Mouse (Mus musculus): ENCODE data around the gene Slc39a11. TPM values are rescaled to one million over a fixed set of nuclear protein-coding genes. Genes with fewer than 3 reads are reported as not detected.

Slc39a11 gene
- polyA plus RNA-seq, 1 experiment from 2014 or later = 26.2 TPM

DNA sequence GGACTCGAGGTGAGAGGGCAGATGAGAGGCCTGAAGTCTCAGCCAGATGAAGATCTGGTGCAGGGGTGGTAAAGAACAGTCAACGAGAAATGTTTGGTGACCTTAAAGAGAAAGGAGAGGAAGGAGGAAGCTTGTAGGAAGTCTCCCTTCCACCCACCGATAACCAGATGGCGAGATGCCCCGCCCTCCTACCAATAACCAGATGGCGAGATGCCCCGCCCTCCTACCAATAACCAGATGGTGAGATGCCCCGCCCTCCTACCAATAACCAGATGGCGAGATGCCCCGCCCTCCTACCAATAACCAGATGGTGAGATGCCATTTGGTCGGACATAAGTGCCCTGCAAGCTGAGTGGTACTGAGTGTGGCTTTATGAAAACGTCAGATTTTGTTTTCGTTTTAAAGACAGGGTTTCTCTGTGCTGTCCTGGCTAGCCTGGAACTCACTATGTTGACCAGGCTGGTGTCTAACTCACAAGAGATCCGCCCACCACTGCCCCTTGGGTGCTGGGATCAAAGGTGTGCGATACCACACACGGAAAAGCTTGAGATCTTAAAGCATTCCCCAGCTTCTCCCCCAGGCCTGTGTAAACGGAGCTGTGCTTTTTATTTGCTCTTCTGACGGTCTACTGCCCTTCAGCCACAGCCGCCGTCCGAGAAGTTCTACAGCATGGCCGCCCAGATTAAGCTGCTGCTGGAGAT, 1.5 kb upstream of the Slc39a11 start:
- no peak overlapping the region for H3K9ac ChIP-seq (ENCODE audit: low read length)
- H3K36me3 ChIP-seq (ENCODE audit: control insufficient read depth, insufficient read depth, low read length) = peaks cover 37% of the 10 kb centered on the region
- H3K27ac ChIP-seq (ENCODE audit: low read length) = no peak overlapping the region
- H3K4me3 ChIP-seq (ENCODE audit: low read length) = no peak overlapping the region
- H3K27me3 ChIP-seq (ENCODE audit: control insufficient read depth, insufficient read depth, low read depth, low read length) = no peaks in the 10 kb centered on the region
- 54% methylated on average over 22 of the region's 22 CpGs for WGBS
- H3K4me2 ChIP-seq (ENCODE audit: low read depth, low read length) = no peak overlapping the region
- peaks cover 16% of the 10 kb centered on the region for H3K4me1 ChIP-seq (replicated peaks; ENCODE audit: control insufficient read depth, insufficient read depth, low read length)
- no peak for ATAC-seq (ENCODE audit: low read depth)
- H3K9me3 ChIP-seq (ENCODE audit: control insufficient read depth, low read length) = no peaks in the 10 kb centered on the region

DNA sequence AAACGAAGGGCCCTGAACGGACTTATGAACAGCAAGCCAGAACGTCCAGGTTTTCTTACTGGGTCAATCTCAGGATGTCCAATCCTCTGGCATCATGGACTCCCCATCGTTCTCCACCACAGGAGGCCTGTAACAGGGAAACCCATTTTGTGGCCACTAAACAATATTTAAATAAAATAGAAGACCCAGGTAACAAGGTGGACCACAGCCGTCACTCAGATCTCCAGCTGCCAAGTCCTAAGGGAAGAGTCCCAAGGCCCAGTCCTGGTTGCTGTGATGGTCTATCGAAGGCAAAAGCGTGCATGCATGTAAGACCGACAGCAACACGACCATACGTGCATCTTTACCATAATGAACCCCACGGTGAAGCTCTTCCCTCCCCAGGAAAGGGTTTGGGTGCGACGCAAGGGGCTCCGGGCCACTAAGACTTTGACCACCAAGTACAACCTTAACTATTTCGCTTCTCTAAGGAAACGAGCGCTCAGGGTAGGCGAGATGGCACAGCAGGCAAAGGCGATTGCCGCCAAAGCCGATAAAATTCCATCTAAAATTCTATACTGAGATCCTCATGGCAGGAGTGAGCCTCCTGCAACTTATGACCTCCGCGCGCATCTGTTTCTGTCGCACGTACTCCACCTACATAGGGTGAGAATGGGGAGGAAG, 1.1 kb downstream of the Slc39a11 start, which contains the start of gene Cog1:
Gene Cog1 (plus strand): TSS at position 480 of the 663 bp plus-strand sequence.
- Histone ChIP-seq H3K9ac (ENCODE audit: low read length) (peak within 1 kb of the TSS; percentile 96), H3K27ac (ENCODE audit: low read length) (peak within 1 kb of the TSS; percentile 86), H3K36me3 (ENCODE audit: control insufficient read depth, insufficient read depth, low read length) (peaks cover 15% of the 10 kb centered on the region), H3K9me3 (ENCODE audit: control insufficient read depth, low read length) (peaks cover 5% of the 10 kb centered on the region; the same call in 1 of the 2 replicates), H3K4me1 (replicated peaks; ENCODE audit: control insufficient read depth, insufficient read depth, low read length) (peaks cover 16% of the 10 kb centered on the region), H3K4me2 (ENCODE audit: low read depth, low read length) (peak within 1 kb of the TSS; percentile 67), H3K27me3 (ENCODE audit: control insufficient read depth, insufficient read depth, low read depth, low read length) (no peaks in the 10 kb centered on the region), H3K4me3 (ENCODE audit: low read length) (peak within 1 kb of the TSS; percentile 88)
- 41% methylated on average over 26 of the region's 26 CpGs for WGBS
- no peak for ATAC-seq (ENCODE audit: low read depth)

DNA sequence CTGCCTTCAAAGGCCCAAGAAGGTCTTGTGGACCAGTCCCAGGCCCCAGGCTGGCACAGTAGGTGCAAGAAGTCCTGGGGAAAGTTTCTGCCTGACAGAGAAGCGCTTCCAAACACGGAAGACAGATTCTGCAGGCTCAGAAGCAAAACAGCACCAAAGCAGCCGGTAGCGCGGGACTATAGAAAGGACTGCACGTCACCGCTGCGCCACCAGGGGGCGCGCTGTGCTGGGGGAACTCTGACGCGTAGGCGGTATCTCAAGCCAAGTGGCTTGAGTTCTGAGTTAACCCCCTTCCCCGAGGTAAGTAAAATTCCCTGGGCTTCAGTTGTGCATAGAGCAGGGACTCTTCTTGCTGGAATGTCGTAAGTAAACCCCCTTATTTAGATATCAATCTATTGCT, 1.7 kb downstream of the Slc39a11 start:
- Histone ChIP-seq H3K27ac (ENCODE audit: low read length) (no peak overlapping the region), H3K4me1 (replicated peaks; ENCODE audit: control insufficient read depth, insufficient read depth, low read length) (peaks cover 16% of the 10 kb centered on the region), H3K9ac (ENCODE audit: low read length) (peak overlapping the region; percentile 53; the same call in 1 of the 2 replicates), H3K4me3 (ENCODE audit: low read length) (no peak overlapping the region), H3K4me2 (ENCODE audit: low read depth, low read length) (0 out of 2 replicates have a peak overlapping the region, but pooled peaks have one; percentile 18), H3K9me3 (ENCODE audit: control insufficient read depth, low read length) (peaks cover 5% of the 10 kb centered on the region; the same call in 1 of the 2 replicates), H3K36me3 (ENCODE audit: control insufficient read depth, insufficient read depth, low read length) (peaks cover 8% of the 10 kb centered on the region), H3K27me3 (ENCODE audit: control insufficient read depth, insufficient read depth, low read depth, low read length) (no peaks in the 10 kb centered on the region)
- 3% methylated on average over 15 of the region's 15 CpGs for WGBS
- ATAC-seq (ENCODE audit: low read depth) = no peak; the same call in 1 of the 2 replicates

DNA sequence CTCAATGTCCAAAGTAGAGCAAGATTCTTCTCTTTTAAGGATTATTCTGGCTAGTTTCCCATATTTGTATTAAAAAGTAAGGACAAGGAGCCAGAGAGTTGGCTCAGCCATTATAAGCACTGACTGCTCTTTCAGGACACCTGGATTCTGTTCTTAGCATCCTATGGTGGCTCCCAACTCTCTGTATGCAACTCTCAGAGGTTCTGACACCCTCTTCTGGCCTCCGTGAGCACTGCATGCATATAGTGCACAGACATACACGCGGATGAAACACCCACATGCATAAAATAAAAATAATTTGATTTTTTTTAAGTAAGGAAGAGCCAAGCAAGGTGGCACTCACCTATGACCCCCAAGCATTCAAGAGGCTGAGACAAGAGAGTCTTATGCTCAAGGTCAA, 4.7 kb downstream of the Slc39a11 start:
- H3K9me3 ChIP-seq (ENCODE audit: control insufficient read depth, low read length) = peaks cover 5% of the 10 kb centered on the region; the same call in 1 of the 2 replicates
- no peak overlapping the region for H3K4me2 ChIP-seq (ENCODE audit: low read depth, low read length)
- no peaks in the 10 kb centered on the region for H3K27me3 ChIP-seq (ENCODE audit: control insufficient read depth, insufficient read depth, low read depth, low read length)
- H3K4me3 ChIP-seq (ENCODE audit: low read length) = no peak overlapping the region
- WGBS = 85% methylated on average over 3 of the region's 3 CpGs
- no peaks in the 10 kb centered on the region for H3K36me3 ChIP-seq (ENCODE audit: control insufficient read depth, insufficient read depth, low read length)
- no peak overlapping the region for H3K27ac ChIP-seq (ENCODE audit: low read length)
- H3K9ac ChIP-seq (ENCODE audit: low read length) = no peak overlapping the region
- no peak for ATAC-seq (ENCODE audit: low read depth)
- H3K4me1 ChIP-seq (replicated peaks; ENCODE audit: control insufficient read depth, insufficient read depth, low read length) = peaks cover 8% of the 10 kb centered on the region

DNA sequence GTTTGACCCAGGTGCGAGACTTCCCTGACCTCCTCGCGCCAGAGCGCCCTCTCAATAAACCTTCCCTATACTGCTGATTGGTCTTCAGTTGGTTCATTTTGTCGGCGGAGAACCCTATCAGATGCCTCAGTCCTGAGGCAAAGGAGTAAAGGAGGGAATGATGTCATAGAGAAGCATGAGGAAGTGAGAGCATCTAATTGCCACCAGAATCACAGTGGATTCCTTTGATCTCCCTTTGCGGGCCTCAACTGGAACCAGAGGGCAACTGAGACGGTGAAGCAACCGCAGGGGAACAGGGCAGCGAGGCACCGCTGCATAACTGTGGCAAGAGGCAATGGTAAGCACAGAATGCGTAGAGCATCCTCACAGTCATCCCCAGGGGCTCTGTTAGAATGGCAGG, 11.2 kb downstream of the Slc39a11 start:
- no peaks in the 10 kb centered on the region for H3K4me1 ChIP-seq (replicated peaks; ENCODE audit: control insufficient read depth, insufficient read depth, low read length)
- H3K9ac ChIP-seq (ENCODE audit: low read length) = no peak overlapping the region
- no peak overlapping the region for H3K27ac ChIP-seq (ENCODE audit: low read length)
- no peaks in the 10 kb centered on the region for H3K36me3 ChIP-seq (ENCODE audit: control insufficient read depth, insufficient read depth, low read length)
- no peak overlapping the region for H3K4me3 ChIP-seq (ENCODE audit: low read length)
- ATAC-seq (ENCODE audit: low read depth) = no peak
- H3K9me3 ChIP-seq (ENCODE audit: control insufficient read depth, low read length) = no peaks in the 10 kb centered on the region
- H3K27me3 ChIP-seq (ENCODE audit: control insufficient read depth, insufficient read depth, low read depth, low read length) = no peaks in the 10 kb centered on the region
- H3K4me2 ChIP-seq (ENCODE audit: low read depth, low read length) = no peak overlapping the region
- WGBS = 87% methylated on average over 12 of the region's 12 CpGs

DNA sequence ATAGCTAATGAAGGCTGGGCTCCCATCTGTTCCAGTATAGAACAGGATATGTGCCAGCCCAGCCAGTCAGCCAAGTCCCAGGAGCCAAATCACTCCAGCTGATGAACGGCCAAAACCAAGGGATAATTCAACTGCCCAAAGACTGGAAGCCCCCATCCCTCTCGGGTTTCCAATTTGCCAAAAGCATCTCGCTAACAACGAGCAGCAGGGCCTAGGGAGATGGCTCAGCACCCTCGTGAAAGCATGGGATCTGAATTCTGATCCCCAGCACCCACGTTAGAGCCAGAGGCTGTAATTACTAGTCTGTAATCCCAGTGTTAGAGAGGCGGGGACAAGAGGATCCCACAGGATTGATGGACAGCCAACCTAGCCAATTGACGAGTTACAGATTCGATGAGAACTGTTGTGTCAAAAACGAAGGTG, 15.2 kb downstream of the Slc39a11 start:
- Histone ChIP-seq H3K27me3 (ENCODE audit: control insufficient read depth, insufficient read depth, low read depth, low read length) (no peaks in the 10 kb centered on the region), H3K4me1 (replicated peaks; ENCODE audit: control insufficient read depth, insufficient read depth, low read length) (0 out of 2 replicates have a peak, but pooled peaks cover 3% of the 10 kb centered on the region), H3K9me3 (ENCODE audit: control insufficient read depth, low read length) (no peaks in the 10 kb centered on the region), H3K36me3 (ENCODE audit: control insufficient read depth, insufficient read depth, low read length) (no peaks in the 10 kb centered on the region), H3K9ac (ENCODE audit: low read length) (no peak overlapping the region), H3K4me2 (ENCODE audit: low read depth, low read length) (no peak overlapping the region), H3K4me3 (ENCODE audit: low read length) (no peak overlapping the region), H3K27ac (ENCODE audit: low read length) (no peak overlapping the region)
- ATAC-seq (ENCODE audit: low read depth) = no peak
- 72% methylated on average over 10 of the region's 10 CpGs for WGBS

DNA sequence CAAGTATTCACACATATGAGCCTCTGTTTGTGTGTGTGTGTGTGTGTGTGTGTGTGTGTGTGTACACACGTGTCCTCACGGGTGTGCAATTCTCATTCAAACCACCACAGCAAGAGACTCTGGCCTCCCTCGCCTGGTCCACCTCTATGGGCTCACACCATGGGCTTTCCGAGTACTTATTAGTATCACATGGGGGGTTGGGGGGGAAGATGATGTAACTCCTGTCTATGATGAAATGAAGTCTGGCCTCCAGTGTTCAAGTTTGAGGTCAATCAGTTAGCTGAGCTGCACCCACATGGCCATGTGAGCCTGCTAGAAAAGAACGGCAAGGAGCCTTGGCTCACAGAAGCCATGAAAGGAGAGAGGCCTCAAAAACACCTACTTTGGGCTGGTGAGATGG, 16.5 kb downstream of the Slc39a11 start:
- Histone ChIP-seq H3K27ac (ENCODE audit: low read length) (no peak overlapping the region), H3K4me2 (ENCODE audit: low read depth, low read length) (no peak overlapping the region), H3K27me3 (ENCODE audit: control insufficient read depth, insufficient read depth, low read depth, low read length) (no peaks in the 10 kb centered on the region), H3K4me1 (replicated peaks; ENCODE audit: control insufficient read depth, insufficient read depth, low read length) (0 out of 2 replicates have a peak, but pooled peaks cover 3% of the 10 kb centered on the region), H3K9me3 (ENCODE audit: control insufficient read depth, low read length) (no peaks in the 10 kb centered on the region), H3K36me3 (ENCODE audit: control insufficient read depth, insufficient read depth, low read length) (no peaks in the 10 kb centered on the region), H3K4me3 (ENCODE audit: low read length) (no peak overlapping the region), H3K9ac (ENCODE audit: low read length) (no peak overlapping the region)
- 85% methylated on average over 5 of the region's 5 CpGs for WGBS
- ATAC-seq (ENCODE audit: low read depth) = no peak

DNA sequence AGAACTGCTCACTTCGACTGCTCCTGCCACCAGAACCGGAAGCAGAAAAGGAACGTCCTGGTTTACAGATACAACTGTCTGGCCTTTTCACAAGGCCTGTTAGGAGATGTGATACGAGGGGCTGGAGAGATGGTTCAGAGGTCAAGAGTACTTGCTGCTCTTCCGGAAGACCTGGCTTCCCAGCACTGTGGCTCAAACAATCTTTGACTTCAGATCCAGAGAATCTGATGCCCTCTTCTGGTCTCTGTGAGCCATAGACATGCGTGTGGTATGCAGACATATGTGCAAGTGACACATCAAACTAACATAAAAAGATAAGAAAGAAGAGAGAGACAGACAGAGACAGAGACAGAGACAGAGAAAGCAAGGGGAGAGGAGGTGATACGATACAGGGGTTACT, 17.6 kb downstream of the Slc39a11 start:
- H3K36me3 ChIP-seq (ENCODE audit: control insufficient read depth, insufficient read depth, low read length) = no peaks in the 10 kb centered on the region
- ATAC-seq (ENCODE audit: low read depth) = no peak
- H3K4me3 ChIP-seq (ENCODE audit: low read length) = no peak overlapping the region
- no peaks in the 10 kb centered on the region for H3K27me3 ChIP-seq (ENCODE audit: control insufficient read depth, insufficient read depth, low read depth, low read length)
- 0 out of 2 replicates have a peak, but pooled peaks cover 3% of the 10 kb centered on the region for H3K4me1 ChIP-seq (replicated peaks; ENCODE audit: control insufficient read depth, insufficient read depth, low read length)
- WGBS = 58% methylated on average over 7 of the region's 7 CpGs
- H3K4me2 ChIP-seq (ENCODE audit: low read depth, low read length) = no peak overlapping the region
- H3K9ac ChIP-seq (ENCODE audit: low read length) = no peak overlapping the region
- H3K27ac ChIP-seq (ENCODE audit: low read length) = no peak overlapping the region
- H3K9me3 ChIP-seq (ENCODE audit: control insufficient read depth, low read length) = no peaks in the 10 kb centered on the region

DNA sequence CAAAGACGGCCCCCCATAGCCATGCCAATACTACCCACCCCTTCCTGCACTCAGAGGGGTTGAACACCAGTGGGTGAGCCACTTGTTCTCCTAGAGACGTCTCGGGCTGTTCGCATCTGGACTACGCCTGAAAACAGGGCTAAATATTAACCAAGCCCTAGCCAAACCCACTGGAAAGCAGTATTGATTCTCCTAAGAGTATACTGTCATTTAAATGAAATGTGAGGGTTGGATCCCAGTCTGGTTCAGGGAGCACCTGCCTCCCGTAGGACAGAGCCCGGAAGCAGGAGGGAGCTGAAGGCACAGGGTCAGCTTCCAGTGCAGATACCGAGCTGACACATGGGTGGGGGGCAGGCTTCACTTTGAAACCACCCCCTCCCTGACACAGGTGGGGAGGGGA, 18.0 kb downstream of the Slc39a11 start:
- H3K27ac ChIP-seq (ENCODE audit: low read length) = no peak overlapping the region
- H3K4me1 ChIP-seq (replicated peaks; ENCODE audit: control insufficient read depth, insufficient read depth, low read length) = 0 out of 2 replicates have a peak, but pooled peaks cover 3% of the 10 kb centered on the region
- H3K27me3 ChIP-seq (ENCODE audit: control insufficient read depth, insufficient read depth, low read depth, low read length) = no peaks in the 10 kb centered on the region
- WGBS = 56% methylated on average over 8 of the region's 8 CpGs
- H3K4me3 ChIP-seq (ENCODE audit: low read length) = no peak overlapping the region
- no peaks in the 10 kb centered on the region for H3K36me3 ChIP-seq (ENCODE audit: control insufficient read depth, insufficient read depth, low read length)
- no peak for ATAC-seq (ENCODE audit: low read depth)
- no peak overlapping the region for H3K4me2 ChIP-seq (ENCODE audit: low read depth, low read length)
- no peak overlapping the region for H3K9ac ChIP-seq (ENCODE audit: low read length)
- H3K9me3 ChIP-seq (ENCODE audit: control insufficient read depth, low read length) = no peaks in the 10 kb centered on the region

Measured in lung, embryonic 16.5 days (tissue).